Mouse (Mus musculus): ENCODE data around the gene Scyl1. TPM values are rescaled to one million over a fixed set of nuclear protein-coding genes. Genes with fewer than 3 reads are reported as not detected.

Scyl1 gene
- polyA plus RNA-seq (2015; fragmentation: Nextera tagmentation; extraction: Ambion mirVana), result 43.8 and 48.8 TPM in 2 replicates

- peaks cover 29% of the 10 kb centered on the region for H3K36me3 ChIP-seq (ENCODE audit: control insufficient read depth, insufficient read depth)
- peak within 1 kb of the TSS; percentile 86 for H3K4me2 ChIP-seq (replicated peaks; ENCODE audit: low read depth)
- no peaks in the 10 kb centered on the region for H3K27me3 ChIP-seq (replicated peaks; ENCODE audit: control insufficient read depth, insufficient read depth, low read length)
- no peak for TF ChIP-seq CTCF (IDR thresholded peaks at IDR 0.05; ENCODE audit: low read depth)
- H3K4me1 ChIP-seq (replicated peaks; ENCODE audit: control insufficient read depth, insufficient read depth, low read length), result 0 out of 2 replicates have a peak, but pooled peaks cover 5% of the 10 kb centered on the region
- peak within 1 kb of the TSS; percentile 87 for H3K27ac ChIP-seq (ENCODE audit: low read depth, low read length)
- 1% methylated on average over 64 of the region's 64 CpGs for WGBS
- peak; percentile 96 for ATAC-seq
- peak within 1 kb of the TSS; percentile 76 for H3K4me3 ChIP-seq (ENCODE audit: low read depth, low read length)
- H3K9ac ChIP-seq (ENCODE audit: low read depth, low read length), result peak within 1 kb of the TSS; percentile 92
- no peaks in the 10 kb centered on the region for H3K9me3 ChIP-seq (ENCODE audit: control insufficient read depth)
These were observed at the start of gene Scyl1 for GRCm38 (mm10) chr19:5770925-5771860. Gene Scyl1 (minus strand): TSS chr19:5771419.

GRCm38 (mm10) chr19:5819549-5819948 is 48.3 kb upstream of the Scyl1 start:
- Histone ChIP-seq H3K4me2 (replicated peaks; ENCODE audit: low read depth) (no peak overlapping the region), H3K9me3 (ENCODE audit: control insufficient read depth) (no peaks in the 10 kb centered on the region), H3K4me3 (ENCODE audit: low read depth, low read length) (no peak overlapping the region), H3K27ac (ENCODE audit: low read depth, low read length) (no peak overlapping the region; the same call in 1 of the 2 replicates), H3K27me3 (replicated peaks; ENCODE audit: control insufficient read depth, insufficient read depth, low read length) (no peaks in the 10 kb centered on the region), H3K36me3 (ENCODE audit: control insufficient read depth, insufficient read depth) (no peaks in the 10 kb centered on the region), H3K4me1 (replicated peaks; ENCODE audit: control insufficient read depth, insufficient read depth, low read length) (peaks cover 8% of the 10 kb centered on the region), H3K9ac (ENCODE audit: low read depth, low read length) (no peak overlapping the region)
- WGBS, result 36% methylated on average over 12 of the region's 12 CpGs
- peak; percentile 64 for TF ChIP-seq CTCF (IDR thresholded peaks at IDR 0.05; ENCODE audit: low read depth)
- ATAC-seq, result 0 out of 2 replicates have a peak, but pooled peaks have one; percentile 4

GRCm38 (mm10) chr19:5818590-5818977 is 47.4 kb upstream of the Scyl1 start:
- H3K27ac ChIP-seq (ENCODE audit: low read depth, low read length), result no peak overlapping the region
- H3K9me3 ChIP-seq (ENCODE audit: control insufficient read depth), result no peaks in the 10 kb centered on the region
- no peaks in the 10 kb centered on the region for H3K27me3 ChIP-seq (replicated peaks; ENCODE audit: control insufficient read depth, insufficient read depth, low read length)
- no peak for ATAC-seq
- H3K4me3 ChIP-seq (ENCODE audit: low read depth, low read length), result no peak overlapping the region
- H3K4me2 ChIP-seq (replicated peaks; ENCODE audit: low read depth), result no peak overlapping the region
- 64% methylated on average over 6 of the region's 6 CpGs for WGBS
- peaks cover 5% of the 10 kb centered on the region for H3K4me1 ChIP-seq (replicated peaks; ENCODE audit: control insufficient read depth, insufficient read depth, low read length)
- no peaks in the 10 kb centered on the region for H3K36me3 ChIP-seq (ENCODE audit: control insufficient read depth, insufficient read depth)
- H3K9ac ChIP-seq (ENCODE audit: low read depth, low read length), result no peak overlapping the region
- TF ChIP-seq CTCF (IDR thresholded peaks at IDR 0.05; ENCODE audit: low read depth), result no peak

GRCm38 (mm10) chr19:5817703-5818589 is 46.7 kb upstream of the Scyl1 start:
- Histone ChIP-seq H3K27me3 (replicated peaks; ENCODE audit: control insufficient read depth, insufficient read depth, low read length) (no peaks in the 10 kb centered on the region), H3K36me3 (ENCODE audit: control insufficient read depth, insufficient read depth) (no peaks in the 10 kb centered on the region), H3K4me3 (ENCODE audit: low read depth, low read length) (no peak overlapping the region), H3K4me1 (replicated peaks; ENCODE audit: control insufficient read depth, insufficient read depth, low read length) (peaks cover 5% of the 10 kb centered on the region; the same call in 1 of the 2 replicates), H3K27ac (ENCODE audit: low read depth, low read length) (peak overlapping the region; percentile 88), H3K9me3 (ENCODE audit: control insufficient read depth) (no peaks in the 10 kb centered on the region), H3K9ac (ENCODE audit: low read depth, low read length) (peak overlapping the region; percentile 28; the same call in 1 of the 2 replicates), H3K4me2 (replicated peaks; ENCODE audit: low read depth) (peak overlapping the region; percentile 52)
- peak; percentile 93 for TF ChIP-seq CTCF (IDR thresholded peaks at IDR 0.05; ENCODE audit: low read depth)
- ATAC-seq, result peak; percentile 63
- 21% methylated on average over 21 of the region's 21 CpGs for WGBS

GRCm38 (mm10) chr19:5815928-5816327 is 44.7 kb upstream of the Scyl1 start:
- peaks cover 7% of the 10 kb centered on the region; the same call in 1 of the 2 replicates for H3K4me1 ChIP-seq (replicated peaks; ENCODE audit: control insufficient read depth, insufficient read depth, low read length)
- no peaks in the 10 kb centered on the region for H3K9me3 ChIP-seq (ENCODE audit: control insufficient read depth)
- no peaks in the 10 kb centered on the region for H3K27me3 ChIP-seq (replicated peaks; ENCODE audit: control insufficient read depth, insufficient read depth, low read length)
- WGBS, result 33% methylated on average over 4 of the region's 4 CpGs
- peak overlapping the region; percentile 64; the same call in 1 of the 2 replicates for H3K27ac ChIP-seq (ENCODE audit: low read depth, low read length)
- H3K9ac ChIP-seq (ENCODE audit: low read depth, low read length), result no peak overlapping the region
- no peaks in the 10 kb centered on the region for H3K36me3 ChIP-seq (ENCODE audit: control insufficient read depth, insufficient read depth)
- peak; percentile 85 for ATAC-seq
- no peak overlapping the region for H3K4me2 ChIP-seq (replicated peaks; ENCODE audit: low read depth)
- no peak overlapping the region for H3K4me3 ChIP-seq (ENCODE audit: low read depth, low read length)
- TF ChIP-seq CTCF (IDR thresholded peaks at IDR 0.05; ENCODE audit: low read depth), result no peak
